Mouse (Mus musculus): ENCODE data around the gene Xrcc1.
"Not testable (repeated sequence)": the region's sequence is repeated elsewhere in the genome, so short reads cannot be mapped to it uniquely, and the experiment has no call there.

Xrcc1 gene

DNA sequence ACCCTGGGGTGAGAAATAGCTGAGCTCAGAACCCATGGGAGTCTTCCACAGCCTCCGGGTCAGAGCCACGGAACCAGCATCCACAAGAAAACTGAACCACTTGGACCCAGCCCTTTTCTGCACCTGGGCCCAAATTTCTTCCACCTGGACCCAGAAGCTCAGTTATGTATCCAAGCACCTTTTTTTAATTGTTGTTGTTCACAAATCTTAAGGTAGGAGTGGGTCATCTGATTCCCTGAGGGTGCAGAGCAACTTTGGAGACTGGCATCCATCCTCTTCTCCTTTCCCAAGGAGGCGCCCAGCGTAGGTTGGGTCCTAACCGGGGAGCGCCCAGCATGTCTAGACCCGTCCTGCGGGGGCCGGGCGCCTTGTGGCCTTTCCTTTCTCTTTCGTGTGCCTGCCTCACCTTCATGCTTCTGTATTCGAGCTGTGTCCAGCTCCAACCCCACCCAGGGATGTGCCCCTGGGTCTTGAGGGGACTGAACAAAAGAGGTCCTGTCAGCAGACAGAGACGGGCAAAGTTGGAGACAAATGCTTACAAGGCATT lies at the start of gene Xrcc1, which contains the start of gene Pinlyp:
Gene Xrcc1 (plus strand): TSS at position 222 of the 547 bp plus-strand sequence.
Gene Pinlyp (minus strand): TSS at position 51 of the 547 bp plus-strand sequence.
- DNase-seq (ENCODE audit: low read depth, low spot score) = no peak

- no peak for DNase-seq (ENCODE audit: low read depth, low spot score)
Measured at GRCm38 (mm10) chr7:24499856-24500577, 46.1 kb upstream of the Xrcc1 start.

GRCm38 (mm10) chr7:24500929-24501328 lies 45.2 kb upstream of the Xrcc1 start:
- no peak for DNase-seq (ENCODE audit: low read depth, low spot score)

DNA sequence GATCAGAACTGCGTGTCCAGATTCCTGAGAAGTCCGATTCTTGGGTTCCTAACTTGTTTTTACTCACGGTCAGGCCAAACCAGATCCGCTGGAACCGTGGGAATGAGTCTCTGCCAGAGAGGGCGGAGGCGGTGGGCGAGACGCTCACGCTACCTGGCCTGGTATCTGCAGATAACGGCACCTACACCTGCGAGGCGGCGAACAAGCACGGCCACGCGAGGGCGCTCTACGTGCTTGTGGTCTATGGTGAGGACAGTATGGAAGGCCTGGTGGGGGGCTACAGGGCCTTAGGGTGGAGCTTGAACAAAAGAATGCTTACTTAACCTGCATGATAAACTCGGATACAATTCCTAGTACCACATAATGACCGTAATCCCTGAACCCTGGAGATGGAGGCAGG lies 44.6 kb upstream of the Xrcc1 start:
- DNase-seq (ENCODE audit: low read depth, low spot score) = no peak

DNA sequence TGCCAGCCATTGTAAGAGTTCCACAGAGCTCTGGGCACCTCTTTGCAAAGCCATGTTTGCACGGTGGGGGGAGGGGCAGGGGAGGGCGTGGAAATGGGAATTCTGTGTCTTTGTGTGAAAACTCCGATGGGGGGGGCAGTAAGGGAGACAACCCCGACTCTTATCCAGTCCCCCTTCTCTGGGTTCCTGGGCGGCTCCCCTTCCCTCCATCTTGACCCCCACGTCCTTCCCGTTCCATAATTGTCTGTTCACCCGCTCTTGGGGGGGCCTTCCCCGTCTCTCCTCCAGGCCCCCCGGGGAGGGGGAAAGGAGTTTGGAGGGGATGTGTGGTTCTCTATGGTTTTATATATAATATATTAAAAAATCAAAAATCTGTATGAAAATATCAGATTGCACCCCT lies 42.1 kb upstream of the Xrcc1 start:
- DNase-seq (ENCODE audit: low read depth, low spot score) = no peak

DNA sequence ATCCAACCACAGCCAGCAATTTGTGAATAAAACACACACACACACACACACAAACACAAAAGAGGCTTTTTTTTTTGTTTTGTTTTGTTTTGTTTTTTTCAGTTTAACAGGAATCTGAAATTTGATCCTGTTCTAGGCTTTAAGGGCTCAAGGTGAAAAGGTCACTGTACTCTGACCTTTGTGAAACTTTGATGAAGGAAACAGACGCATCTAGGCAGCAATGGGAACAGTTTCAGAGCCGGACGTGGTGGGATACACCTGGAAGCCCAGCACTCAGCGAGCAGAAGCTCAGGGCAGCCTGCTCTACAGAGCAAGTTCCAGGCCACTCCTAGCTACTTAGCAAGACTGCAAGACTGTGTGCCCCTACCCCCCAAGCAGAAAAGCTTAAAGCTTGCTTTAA lies 41.2 kb upstream of the Xrcc1 start:
- DNase-seq (ENCODE audit: low read depth, low spot score) = no peak

GRCm38 (mm10) chr7:24505447-24506064 lies 40.5 kb upstream of the Xrcc1 start:
- no peak for DNase-seq (ENCODE audit: low read depth, low spot score)

DNA sequence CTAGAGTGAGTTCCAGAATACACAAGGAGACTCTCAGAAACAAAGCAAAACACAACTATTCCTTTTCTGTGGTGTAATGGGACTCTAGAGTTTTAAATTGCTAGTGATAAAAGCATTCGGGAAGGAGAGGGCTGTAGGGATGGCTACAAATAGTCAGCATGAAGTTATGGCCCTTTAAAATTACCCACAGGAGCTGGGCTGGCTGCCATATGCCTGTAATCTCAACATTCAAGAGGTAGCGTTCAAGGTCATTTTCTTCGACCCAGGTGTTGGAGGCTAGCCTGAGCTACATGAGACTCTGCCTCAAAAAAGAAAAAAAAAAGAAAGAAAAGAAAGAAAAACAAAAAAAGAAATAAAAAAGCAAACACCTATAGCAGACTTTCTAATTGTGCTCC lies 40.0 kb upstream of the Xrcc1 start:
- no peak for DNase-seq (ENCODE audit: low read depth, low spot score)

- DNase-seq (ENCODE audit: low read depth, low spot score) = peak; percentile 35
Measured at GRCm38 (mm10) chr7:24506476-24506837, 39.6 kb upstream of the Xrcc1 start.

DNA sequence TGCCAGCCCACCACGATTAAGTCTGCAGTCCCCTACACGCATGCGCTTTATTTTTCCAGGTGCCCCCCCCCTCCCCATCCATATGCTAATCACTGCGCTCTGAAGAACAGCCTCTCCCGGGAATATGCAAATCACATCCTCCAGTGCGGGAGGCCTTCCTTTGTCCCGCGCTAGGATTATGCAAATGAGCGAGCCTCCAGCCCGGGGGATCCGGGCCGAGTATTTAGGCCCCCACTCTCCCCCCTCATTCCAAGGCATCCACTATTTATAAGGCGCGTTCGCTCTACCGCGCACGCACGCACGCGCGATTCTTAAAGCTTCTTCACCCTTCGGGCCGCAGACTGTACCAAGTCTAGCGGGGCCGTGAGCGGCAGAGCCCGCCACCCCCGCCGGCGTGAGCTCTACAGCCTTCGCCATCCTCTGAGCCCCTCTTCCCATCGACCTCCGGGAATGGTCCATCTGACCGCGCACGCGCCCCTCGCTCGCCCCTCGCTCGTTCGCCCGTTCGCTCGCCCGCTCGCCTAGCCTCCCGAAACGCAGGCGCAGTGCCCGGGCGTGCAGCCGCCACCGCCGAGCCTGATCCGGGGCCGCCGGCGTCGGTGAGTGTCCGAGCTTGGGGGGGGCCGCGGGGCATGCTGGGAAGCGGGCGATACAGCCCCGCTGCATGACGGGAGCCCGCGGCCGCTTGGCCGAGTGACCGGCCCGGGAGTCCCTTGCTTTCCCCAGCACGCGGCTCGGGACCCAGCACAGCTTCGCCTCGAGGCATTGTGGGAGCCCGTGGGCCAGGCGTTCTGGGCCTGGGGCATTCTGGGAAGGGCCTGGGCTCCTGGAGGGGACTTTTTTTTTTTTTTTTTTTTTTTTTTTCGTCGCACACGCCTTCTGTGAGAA lies 39.0 kb upstream of the Xrcc1 start, which contains the start of gene Zfp428:
Gene Zfp428 (plus strand): TSS at position 169 of the 888 bp plus-strand sequence.
- DNase-seq (ENCODE audit: low read depth, low spot score) = peak; percentile 86

GRCm38 (mm10) chr7:24507726-24508114 lies 38.4 kb upstream of the Xrcc1 start:
- no peak for DNase-seq (ENCODE audit: low read depth, low spot score)

DNA sequence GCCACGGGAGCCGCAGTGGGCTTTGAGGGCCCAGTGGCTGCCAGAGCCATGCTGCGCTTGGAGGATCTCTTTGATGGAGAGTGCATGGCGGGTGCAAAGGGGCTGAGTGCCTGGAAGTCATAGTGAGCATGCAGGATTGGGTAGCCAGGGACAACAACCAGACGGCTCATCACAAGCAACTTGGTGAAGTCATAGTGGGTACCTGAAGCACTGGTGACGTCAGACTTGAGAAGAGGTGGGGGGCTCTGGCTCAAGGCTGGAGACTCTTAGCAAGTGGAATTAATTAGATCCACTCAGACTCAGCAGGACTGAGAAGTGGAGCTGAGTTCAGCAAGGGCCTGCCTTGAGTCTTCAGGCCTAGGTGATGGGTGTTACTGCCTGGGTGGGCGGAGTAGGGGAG lies 33.7 kb upstream of the Xrcc1 start, which contains the start of gene AC161166.1:
Gene AC161166.1 (minus strand): TSS at position 101 of the 400 bp plus-strand sequence.
- no peak for DNase-seq (ENCODE audit: low read depth, low spot score)

GRCm38 (mm10) chr7:24516319-24516718 lies 29.8 kb upstream of the Xrcc1 start:
- DNase-seq (ENCODE audit: low read depth, low spot score) = not testable (repeated sequence)

DNA sequence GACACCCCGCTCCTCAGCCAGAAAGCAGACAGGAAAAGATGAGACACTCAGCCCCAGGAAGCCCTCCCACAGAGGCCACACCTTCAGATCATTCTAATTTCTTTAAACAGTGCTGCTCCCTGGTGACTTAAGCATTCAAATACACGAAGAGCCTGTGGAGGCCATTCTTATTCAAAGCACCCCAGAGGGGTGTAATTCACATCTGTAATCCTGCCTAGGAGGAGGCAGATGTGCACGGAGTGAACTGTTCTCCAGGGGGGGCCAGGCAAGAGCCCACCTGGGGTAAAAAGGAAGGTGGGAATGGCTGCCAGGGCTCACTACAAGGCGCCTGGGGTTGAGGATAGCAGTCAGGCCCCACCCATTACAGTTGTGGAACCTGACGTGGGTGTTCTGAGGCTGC lies 29.0 kb upstream of the Xrcc1 start:
- DNase-seq (ENCODE audit: low read depth, low spot score) = no peak

GRCm38 (mm10) chr7:24517654-24518053 lies 28.4 kb upstream of the Xrcc1 start:
- DNase-seq (ENCODE audit: low read depth, low spot score) = no peak

DNA sequence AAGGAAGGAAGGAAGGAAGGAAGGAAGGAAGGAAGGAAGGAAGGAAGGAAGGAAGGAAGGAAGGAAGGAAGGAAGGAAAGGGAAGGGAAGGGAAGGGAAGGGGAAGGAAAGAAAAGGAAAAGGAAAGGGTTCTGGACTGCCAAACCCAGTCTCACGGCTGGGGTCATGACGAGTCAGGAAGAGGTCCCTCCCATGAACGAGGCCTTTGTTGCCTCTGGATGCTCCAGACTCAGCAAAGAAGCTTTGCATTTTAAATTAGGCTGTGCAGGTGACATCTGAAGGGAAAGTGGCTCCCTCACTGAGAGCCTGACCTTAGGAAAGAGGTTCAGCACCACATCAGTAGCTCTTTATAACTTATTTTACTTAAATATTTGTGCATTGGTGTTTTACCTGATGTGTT lies 27.0 kb upstream of the Xrcc1 start:
- no peak for DNase-seq (ENCODE audit: low read depth, low spot score)

GRCm38 (mm10) chr7:24520054-24520453 lies 26.0 kb upstream of the Xrcc1 start:
- not testable (repeated sequence) for DNase-seq (ENCODE audit: low read depth, low spot score)

DNA sequence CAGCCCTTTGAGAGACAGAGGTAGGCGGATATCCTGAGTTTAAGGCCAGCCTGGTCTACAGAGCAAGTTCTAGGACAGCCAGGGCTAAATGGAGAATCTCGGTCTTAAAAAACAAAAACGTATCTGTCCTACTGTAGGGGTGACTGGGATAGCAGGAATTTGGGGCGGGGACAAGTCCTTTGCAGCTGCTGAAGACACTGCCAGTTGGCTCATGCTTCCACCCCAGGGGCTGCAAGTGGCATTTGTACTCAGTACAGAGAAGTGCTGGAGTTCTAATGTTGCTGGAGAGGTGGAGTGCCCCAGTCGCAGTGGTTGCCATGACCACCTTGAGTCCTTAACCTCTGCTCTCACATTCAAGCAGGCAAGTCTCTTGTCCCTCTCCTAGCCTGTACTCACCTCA lies 23.3 kb upstream of the Xrcc1 start:
- no peak for DNase-seq (ENCODE audit: low read depth, low spot score)

DNA sequence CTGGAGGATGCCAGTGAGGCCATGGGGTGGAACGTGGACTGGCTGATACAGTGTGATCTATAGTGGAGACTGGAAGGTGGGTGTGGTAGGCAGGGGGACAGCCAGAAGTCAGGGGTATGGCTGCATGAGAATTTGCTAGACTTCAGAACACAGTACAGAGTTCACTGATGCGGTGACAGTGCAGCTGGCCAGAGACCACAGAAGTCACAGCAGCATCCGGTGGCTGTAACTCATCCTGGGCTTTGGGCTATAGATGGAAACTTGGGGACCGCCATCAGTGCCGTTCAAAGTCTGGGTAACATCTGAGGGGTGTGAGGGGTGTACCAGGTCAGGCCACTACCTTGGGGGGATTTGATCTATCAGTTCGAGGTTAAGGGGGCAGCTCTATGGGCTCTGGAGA lies 22.4 kb upstream of the Xrcc1 start:
- DNase-seq (ENCODE audit: low read depth, low spot score) = no peak

- no peak for DNase-seq (ENCODE audit: low read depth, low spot score)
Measured at GRCm38 (mm10) chr7:24524978-24525377, 21.1 kb upstream of the Xrcc1 start.

GRCm38 (mm10) chr7:24525686-24526420 lies 20.2 kb upstream of the Xrcc1 start:
- DNase-seq (ENCODE audit: low read depth, low spot score) = no peak

Data from skeletal muscle tissue, adult 2 months (tissue).